Mouse (Mus musculus) intestine, embryonic 16.5 days (tissue): ENCODE data around the gene Olfr632. TPM values are rescaled to one million over a fixed set of nuclear protein-coding genes. Genes with fewer than 3 reads are reported as not detected.
"Not testable (repeated sequence)": the region's sequence is repeated elsewhere in the genome, so short reads cannot be mapped to it uniquely, and the experiment has no call there.

Experiments used
- ATAC-seq: fragments of 200-750 bp; cut with Nextera tagmentation; 2 replicates; pipeline ENCODE4 v1.8.0; 2017; ENCODE audit warnings: moderate TSS enrichment, moderate library complexity
- H3K27ac ChIP-seq: fragments of 300-500 bp; sonication (generic); 2 replicates; pipeline ENCODE4 v1.5.1; 2014; ENCODE audit warnings: mild to moderate bottlenecking, low read length
- H3K27me3 ChIP-seq: fragments of 300-500 bp; sonication (generic); replicated peaks from 2 replicates; pipeline ENCODE4 v1.6.1; 2014; ENCODE audit warnings: low read length, control low read depth, mixed read lengths; ENCODE audit not compliant: control insufficient read depth, insufficient read depth
- H3K36me3 ChIP-seq: fragments of 300-500 bp; sonication (generic); 2 replicates; pipeline ENCODE4 v1.6.1; 2014; ENCODE audit warnings: low read length, control low read depth; ENCODE audit not compliant: control insufficient read depth, insufficient read depth
- H3K4me1 ChIP-seq: fragments of 300-500 bp; sonication (generic); 2 replicates; pipeline ENCODE4 v1.6.1; 2014; ENCODE audit warnings: low read length, control low read depth, mixed read lengths; ENCODE audit not compliant: control insufficient read depth, insufficient read depth
- H3K4me2 ChIP-seq: fragments of 300-500 bp; sonication (generic); 2 replicates; pipeline ENCODE4 v1.6.1; 2014; ENCODE audit warnings: low read depth, low read length, control low read depth
- H3K4me3 ChIP-seq: fragments of 300-500 bp; sonication (generic); 2 replicates; pipeline ENCODE4 v1.5.1; 2014; ENCODE audit warnings: mild to moderate bottlenecking, low read length
- H3K9ac ChIP-seq: fragments of 300-500 bp; sonication (generic); 2 replicates; pipeline ENCODE4 v1.6.1; 2014; ENCODE audit warnings: low read depth, low read length
- H3K9me3 ChIP-seq: fragments of 300-500 bp; sonication (generic); 2 replicates; pipeline ENCODE4 v1.6.1; 2016; ENCODE audit warnings: low read length, control low read depth; ENCODE audit not compliant: control insufficient read depth
- WGBS: fragments of 180-500 bp; shearing (Covaris S2); extraction: QIAGEN DNeasy Blood & Tissue Kit; methylation state at CpG from one replicate; pipeline ENCODE4 v1.1.7; 2014; 5-methylcytosine and 5-hydroxymethylcytosine counted together
- polyA plus RNA-seq: library from polyadenylated mRNA; unstranded; fragments of >200 nt; fragmentation: Nextera tagmentation; extraction: Ambion mirVana; gene quantifications from 2 replicates; pipeline ENCODE4 v1.2.1, GENCODE M21; 2015

Gene Olfr632
- polyA plus RNA-seq, 1 experiment from 2014 or later, result not detected

DNA sequence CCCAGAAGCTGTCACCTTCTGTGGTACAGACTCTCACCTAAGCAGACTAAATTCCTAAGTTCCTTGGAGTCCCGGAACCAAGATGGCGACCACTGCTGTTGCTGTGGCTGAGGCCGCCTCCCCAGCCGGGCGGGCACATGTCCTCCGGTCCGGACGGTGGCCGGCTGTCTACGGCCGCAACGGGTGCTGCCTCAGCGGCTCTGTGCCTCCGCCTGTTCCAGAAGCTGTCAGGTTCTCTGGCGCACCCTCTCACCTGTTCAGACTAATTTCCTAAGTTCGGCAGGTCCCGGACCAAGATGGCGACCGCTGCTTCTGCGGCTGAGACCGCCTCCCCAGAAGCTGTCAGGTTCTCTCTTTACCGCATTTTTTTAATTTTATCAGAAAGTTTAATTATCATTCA, 32.7 kb downstream of the Olfr632 start:
- ATAC-seq, H3K4me3 ChIP-seq, H3K4me1 ChIP-seq, H3K9me3 ChIP-seq, H3K4me2 ChIP-seq, H3K27ac ChIP-seq, H3K36me3 ChIP-seq, H3K27me3 ChIP-seq, H3K9ac ChIP-seq: not testable (repeated sequence)
- WGBS, result 94% methylated on average over 22 of the region's 22 CpGs

DNA sequence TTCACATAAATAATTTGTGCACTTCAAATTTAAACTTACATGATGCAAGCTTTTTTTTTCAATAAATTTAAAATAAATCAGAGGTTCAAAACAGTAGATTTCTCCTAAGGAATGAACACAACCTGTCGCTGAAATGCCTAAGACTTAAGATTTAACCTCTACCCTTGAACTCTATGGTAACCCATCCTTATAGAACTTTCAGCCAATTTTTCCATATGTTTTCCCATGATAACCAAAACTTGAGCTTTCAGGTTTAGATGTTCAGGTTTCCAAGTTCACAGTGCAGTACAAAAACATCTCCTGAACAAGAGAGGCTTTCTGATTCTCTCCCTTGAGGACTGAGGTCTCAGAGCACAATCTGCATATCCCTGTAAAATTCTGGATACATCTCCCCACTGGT, 36.7 kb downstream of the Olfr632 start, which contains the start of gene Olfr635:
TSS of gene Olfr635 (plus strand) at position 301 of the 400 bp plus-strand sequence.
- Histone ChIP-seq H3K27ac (no peak within 1 kb of the TSS), H3K4me3 (no peak within 1 kb of the TSS), H3K9ac (no peak within 1 kb of the TSS), H3K36me3 (no peaks in the 10 kb centered on the region), H3K4me1 (no peaks in the 10 kb centered on the region), H3K27me3 (no peaks in the 10 kb centered on the region), H3K4me2 (no peak within 1 kb of the TSS), H3K9me3 (no peaks in the 10 kb centered on the region)
- 69% methylated on average over 1 of the region's 1 CpGs for WGBS
- no peak for ATAC-seq

DNA sequence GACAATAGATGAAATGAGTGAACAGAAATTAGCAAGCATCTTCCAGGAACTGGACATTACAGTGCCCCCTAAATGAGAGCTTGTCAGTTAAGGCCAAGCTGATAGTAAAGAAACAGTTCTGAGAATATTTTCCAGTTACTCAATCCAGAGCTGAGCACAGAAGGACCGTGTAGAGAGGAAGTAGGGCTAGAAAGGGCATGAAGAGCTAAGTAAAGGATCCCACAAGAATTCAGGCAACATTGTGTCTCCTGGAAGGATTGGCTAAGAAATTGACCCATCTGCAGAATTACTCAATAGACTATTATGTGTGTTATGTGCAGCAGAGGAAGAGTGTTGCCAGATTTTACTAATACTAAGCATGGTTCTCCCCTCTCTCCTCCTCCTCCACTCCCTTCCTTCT, 37.6 kb downstream of the Olfr632 start:
- no peaks in the 10 kb centered on the region for H3K27me3 ChIP-seq
- H3K4me1 ChIP-seq, result no peaks in the 10 kb centered on the region
- no peak overlapping the region for H3K9ac ChIP-seq
- no peak overlapping the region for H3K4me2 ChIP-seq
- H3K9me3 ChIP-seq, result no peaks in the 10 kb centered on the region
- no peak overlapping the region for H3K27ac ChIP-seq
- H3K36me3 ChIP-seq, result no peaks in the 10 kb centered on the region
- ATAC-seq, result no peak
- WGBS, result 52% methylated on average over 1 of the region's 1 CpGs
- no peak overlapping the region for H3K4me3 ChIP-seq

Other genes with a start within 250 kb of the Olfr632 start
- not detected in 2 replicates for gene Olfr243, start 219.7 kb upstream of the Olfr632 start, polyA plus RNA-seq
- gene Olfr628, start 204.0 kb upstream of the Olfr632 start, polyA plus RNA-seq, result not detected in 2 replicates
- not detected in 2 replicates for gene Olfr629, start 189.4 kb upstream of the Olfr632 start, polyA plus RNA-seq
- gene Olfr630, start 177.0 kb upstream of the Olfr632 start, polyA plus RNA-seq, result not detected in 2 replicates
- gene Olfr69, start 162.8 kb upstream of the Olfr632 start, polyA plus RNA-seq, result not detected in 2 replicates
- not detected in 2 replicates for gene Olfr68, start 154.6 kb upstream of the Olfr632 start, polyA plus RNA-seq
- not detected in 2 replicates for gene Olfr67, start 142.5 kb upstream of the Olfr632 start, polyA plus RNA-seq
- 1,955 and 2,476 TPM in 2 replicates for gene Hbb-bt, start 120.4 kb upstream of the Olfr632 start, polyA plus RNA-seq
- gene Hbb-bs, start 106.3 kb upstream of the Olfr632 start, polyA plus RNA-seq, result 6,207 and 7,496 TPM in 2 replicates
- gene Hbb-bh2, start 93.8 kb upstream of the Olfr632 start, polyA plus RNA-seq, result not detected in 2 replicates
- 0.64 and 1.2 TPM in 2 replicates for gene Hbb-bh1, start 91.2 kb upstream of the Olfr632 start, polyA plus RNA-seq
- 30.0 and 42.2 TPM in 2 replicates for gene Hbb-y, start 81.1 kb upstream of the Olfr632 start, polyA plus RNA-seq
- not detected in 2 replicates for gene Olfr66, start 48.1 kb upstream of the Olfr632 start, polyA plus RNA-seq
- gene Olfr64, start 39.9 kb upstream of the Olfr632 start, polyA plus RNA-seq, result not detected in 2 replicates
- gene Olfr65, start 30.9 kb upstream of the Olfr632 start, polyA plus RNA-seq, result not detected in 2 replicates
- gene Olfr631, start 5.5 kb upstream of the Olfr632 start, polyA plus RNA-seq, result not detected in 2 replicates
- gene Olfr633, start 10.1 kb downstream of the Olfr632 start, polyA plus RNA-seq, result not detected in 2 replicates
- not detected in 2 replicates for gene Olfr635, start 36.8 kb downstream of the Olfr632 start, polyA plus RNA-seq
- not detected in 2 replicates for gene Olfr638, start 64.4 kb downstream of the Olfr632 start, polyA plus RNA-seq
- gene Olfr639, start 83.0 kb downstream of the Olfr632 start, polyA plus RNA-seq, result not detected in 2 replicates
- gene Olfr640, start 91.2 kb downstream of the Olfr632 start, polyA plus RNA-seq, result not detected in 2 replicates
- gene Olfr641, start 101.1 kb downstream of the Olfr632 start, polyA plus RNA-seq, result not detected in 2 replicates
- gene Olfr642, start 118.3 kb downstream of the Olfr632 start, polyA plus RNA-seq, result not detected in 2 replicates
- not detected in 2 replicates for gene 4930516K23Rik, start 127.1 kb downstream of the Olfr632 start, polyA plus RNA-seq
- gene Olfr644, start 137.5 kb downstream of the Olfr632 start, polyA plus RNA-seq, result not detected in 2 replicates
- not detected in 2 replicates for gene Olfr645, start 151.1 kb downstream of the Olfr632 start, polyA plus RNA-seq
- not detected in 2 replicates for gene Olfr646, start 170.5 kb downstream of the Olfr632 start, polyA plus RNA-seq
- gene Ubqln5, start 195.5 kb downstream of the Olfr632 start, polyA plus RNA-seq, result not detected in 2 replicates
- not detected in 2 replicates for gene Olfr643, start 203.1 kb downstream of the Olfr632 start, polyA plus RNA-seq
- gene Ubqln3, start 208.9 kb downstream of the Olfr632 start, polyA plus RNA-seq, result not detected in 2 replicates
- not detected in 2 replicates for gene Ubqlnl, start 216.2 kb downstream of the Olfr632 start, polyA plus RNA-seq
- gene Olfm5, start 230.5 kb downstream of the Olfr632 start, polyA plus RNA-seq, result not detected in 2 replicates
- gene Olfr648, start 249.0 kb downstream of the Olfr632 start, polyA plus RNA-seq, result 0.11 and 0.20 TPM in 2 replicates